Mouse (Mus musculus) intestine, embryonic 16.5 days (tissue): ENCODE measurements at regions not wholly inside any gene's neighbourhood (a gene's known extent, or its start where the extent isn't known, plus 50 kb on each side); places are given as distances from the start of the nearest gene placed in this dataset.

ENCODE experiments used
- ATAC-seq: fragments of 200-750 bp; cut with Nextera tagmentation; 2 replicates; pipeline ENCODE4 v1.8.0; 2017; ENCODE audit warnings: moderate TSS enrichment, moderate library complexity
- H3K27ac ChIP-seq: fragments of 300-500 bp; sonication (generic); 2 replicates; pipeline ENCODE4 v1.5.1; 2014; ENCODE audit warnings: mild to moderate bottlenecking, low read length
- H3K27me3 ChIP-seq: fragments of 300-500 bp; sonication (generic); replicated peaks from 2 replicates; pipeline ENCODE4 v1.6.1; 2014; ENCODE audit warnings: low read length, control low read depth, mixed read lengths; ENCODE audit not compliant: control insufficient read depth, insufficient read depth
- H3K36me3 ChIP-seq: fragments of 300-500 bp; sonication (generic); 2 replicates; pipeline ENCODE4 v1.6.1; 2014; ENCODE audit warnings: low read length, control low read depth; ENCODE audit not compliant: control insufficient read depth, insufficient read depth
- H3K4me1 ChIP-seq: fragments of 300-500 bp; sonication (generic); 2 replicates; pipeline ENCODE4 v1.6.1; 2014; ENCODE audit warnings: low read length, control low read depth, mixed read lengths; ENCODE audit not compliant: control insufficient read depth, insufficient read depth
- H3K4me2 ChIP-seq: fragments of 300-500 bp; sonication (generic); 2 replicates; pipeline ENCODE4 v1.6.1; 2014; ENCODE audit warnings: low read depth, low read length, control low read depth
- H3K4me3 ChIP-seq: fragments of 300-500 bp; sonication (generic); 2 replicates; pipeline ENCODE4 v1.5.1; 2014; ENCODE audit warnings: mild to moderate bottlenecking, low read length
- H3K9ac ChIP-seq: fragments of 300-500 bp; sonication (generic); 2 replicates; pipeline ENCODE4 v1.6.1; 2014; ENCODE audit warnings: low read depth, low read length
- H3K9me3 ChIP-seq: fragments of 300-500 bp; sonication (generic); 2 replicates; pipeline ENCODE4 v1.6.1; 2016; ENCODE audit warnings: low read length, control low read depth; ENCODE audit not compliant: control insufficient read depth
- WGBS: fragments of 180-500 bp; shearing (Covaris S2); extraction: QIAGEN DNeasy Blood & Tissue Kit; methylation state at CpG from one replicate; pipeline ENCODE4 v1.1.7; 2014; 5-methylcytosine and 5-hydroxymethylcytosine counted together

DNA sequence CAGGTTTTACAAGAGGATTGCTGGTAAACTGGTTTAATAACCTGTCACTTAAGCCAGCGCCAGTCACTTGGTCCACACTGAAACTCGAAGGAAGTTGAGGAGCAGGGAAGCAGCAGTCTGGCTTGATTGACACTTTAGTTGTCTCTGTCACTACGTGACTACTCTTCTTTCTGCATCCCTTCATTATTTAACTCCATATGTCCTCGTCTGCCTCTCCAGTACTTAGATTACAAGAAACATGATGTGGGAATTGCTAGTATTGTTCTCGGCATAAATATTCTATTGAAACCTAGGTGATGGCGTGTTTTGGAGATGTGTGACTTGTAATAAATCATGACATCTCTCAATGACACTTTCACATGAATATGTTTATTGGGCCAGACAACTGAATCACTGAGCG is 758.3 kb upstream of the Tmprss15 start:
- Histone ChIP-seq H3K4me1 (no peaks in the 10 kb centered on the region), H3K4me2 (no peak overlapping the region), H3K36me3 (no peaks in the 10 kb centered on the region), H3K27ac (no peak overlapping the region), H3K9ac (no peak overlapping the region), H3K4me3 (no peak overlapping the region), H3K9me3 (no peaks in the 10 kb centered on the region), H3K27me3 (no peaks in the 10 kb centered on the region)
- no peak for ATAC-seq
- 77% methylated on average over 7 of the region's 7 CpGs for WGBS

DNA sequence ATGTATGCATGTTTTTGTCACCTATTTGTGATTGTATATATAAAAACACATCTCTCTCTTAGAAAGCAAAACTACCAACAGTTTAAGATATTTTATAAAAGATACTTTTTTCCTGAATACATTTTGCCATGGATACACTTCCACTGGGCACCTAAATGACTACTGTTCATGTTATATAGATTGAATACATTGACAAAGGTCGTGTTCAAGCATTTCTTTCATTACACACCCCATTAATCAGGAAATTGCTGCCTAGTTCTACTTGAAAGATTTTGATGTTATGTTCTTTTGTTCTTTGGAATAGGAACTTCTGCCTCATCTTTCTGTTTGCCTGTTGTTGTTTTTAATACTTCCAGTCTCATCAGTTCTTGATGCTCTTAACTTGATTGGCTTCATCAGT is 726.0 kb upstream of the Tmprss15 start:
- ATAC-seq = no peak
- H3K4me2 ChIP-seq = no peak overlapping the region
- H3K9ac ChIP-seq = no peak overlapping the region
- no peaks in the 10 kb centered on the region for H3K4me1 ChIP-seq
- H3K36me3 ChIP-seq = no peaks in the 10 kb centered on the region
- no peaks in the 10 kb centered on the region for H3K9me3 ChIP-seq
- WGBS = 60% methylated on average over 1 of the region's 1 CpGs
- H3K27me3 ChIP-seq = no peaks in the 10 kb centered on the region
- no peak overlapping the region for H3K4me3 ChIP-seq
- H3K27ac ChIP-seq = no peak overlapping the region

DNA sequence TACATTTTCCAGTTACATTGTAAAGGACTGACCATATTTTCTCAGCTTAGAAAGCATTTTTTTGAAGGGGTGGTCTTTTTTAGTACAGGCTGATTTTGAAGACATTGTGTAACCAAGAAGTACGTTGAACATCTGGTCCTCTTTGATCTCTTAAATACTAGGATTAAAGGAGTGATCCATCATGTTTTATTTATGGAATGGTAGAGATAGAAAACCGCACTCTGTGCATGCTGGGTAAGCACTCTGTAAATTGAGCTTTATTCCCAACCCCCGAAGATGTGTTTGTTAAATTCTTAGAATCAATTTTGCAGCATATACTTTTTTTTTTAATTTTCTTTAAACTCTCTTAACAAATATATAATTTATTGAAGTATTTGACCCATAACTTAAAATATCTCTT is 687.8 kb upstream of the Tmprss15 start:
- Histone ChIP-seq H3K4me3 (no peak overlapping the region), H3K36me3 (no peaks in the 10 kb centered on the region), H3K9me3 (no peaks in the 10 kb centered on the region), H3K9ac (no peak overlapping the region), H3K27me3 (no peaks in the 10 kb centered on the region), H3K27ac (no peak overlapping the region), H3K4me2 (no peak overlapping the region), H3K4me1 (no peaks in the 10 kb centered on the region)
- no peak for ATAC-seq
- WGBS = 53% methylated on average over 3 of the region's 3 CpGs
